Mouse (Mus musculus) liver, embryonic 14.5 days (tissue): Measurements from ENCODE around the gene 1810046K07Rik.

Source experiments
- CTCF ChIP-seq: IDR thresholded peaks from 2 replicates; pipeline ENCODE4 v1.5.1; 2016; ENCODE audit warnings: antibody characterized with exemption, low read depth, control low read depth
- EP300 ChIP-seq: IDR thresholded peaks from 2 replicates; pipeline ENCODE4 v1.6.1; 2016; ENCODE audit warnings: antibody characterized with exemption, low read depth

- no peak for TF ChIP-seq CTCF
- no peak for TF ChIP-seq EP300
Observed at GRCm38 (mm10) chr9:51268852-51269251, 59.9 kb downstream of the 1810046K07Rik start.
